Mouse (Mus musculus) cerebellum, adult 2 months (tissue): ENCODE data around the gene Map3k3. TPM values are rescaled to one million over a fixed set of nuclear protein-coding genes. Genes with fewer than 3 reads are reported as not detected.

Source experiments
- DNase-seq, 2 experiments: peaks; one replicate each; pipeline ENCODE4 v3.0.0; 2021
- H3K27ac ChIP-seq: fragments of 200-500 bp; 2 replicates; pipeline ENCODE4 v1.5.1; 2012; ENCODE audit warnings: low read length, control low read depth, inconsistent platforms; ENCODE audit not compliant: insufficient read depth
- H3K27me3 ChIP-seq: fragments of 200-500 bp; 2 replicates; pipeline ENCODE4 v1.6.1; 2012; ENCODE audit warnings: inconsistent platforms, mild to moderate bottlenecking, low read length, moderate library complexity; ENCODE audit not compliant: control insufficient read depth, insufficient read depth
- H3K4me1 ChIP-seq: fragments of 200-500 bp; 2 replicates; pipeline ENCODE4 v1.6.1; 2011; ENCODE audit warnings: low read length; ENCODE audit not compliant: control insufficient read depth, insufficient read depth
- H3K4me3 ChIP-seq: fragments of 200-500 bp; replicated peaks from 2 replicates; pipeline ENCODE3; 2011; ENCODE audit warnings: mild to moderate bottlenecking, low read depth, low read length, control low read depth; ENCODE audit not compliant: insufficient read depth
- CTCF ChIP-seq: fragments of 200-500 bp; IDR thresholded peaks from 2 replicates; pipeline ENCODE4 v1.5.1; 2011; ENCODE audit warnings: low read depth, mild to moderate bottlenecking, control low read depth, low read length, moderate library complexity, borderline replicate concordance; ENCODE audit not compliant: insufficient read depth
- POLR2A ChIP-seq: fragments of 200-500 bp; IDR thresholded peaks from 2 replicates; pipeline ENCODE4 v1.6.1; 2011; ENCODE audit warnings: low read length, control low read depth, borderline replicate concordance; ENCODE audit not compliant: insufficient read depth
- WGBS: fragments of 180-500 bp; shearing (Covaris S2); methylation state at CpG from one replicate; pipeline ENCODE4 v1.1.7; 2018; 5-methylcytosine and 5-hydroxymethylcytosine counted together
- polyA plus RNA-seq: library from polyadenylated mRNA; depleted of rRNA; stranded (reverse); fragments of >200 nt; gene quantifications from 2 replicates; pipeline ENCODE4 v1.2.3, GENCODE M21; 2012; rRNA removed

Gene Map3k3
- polyA plus RNA-seq, 1 experiment, result 33.8 TPM

DNA sequence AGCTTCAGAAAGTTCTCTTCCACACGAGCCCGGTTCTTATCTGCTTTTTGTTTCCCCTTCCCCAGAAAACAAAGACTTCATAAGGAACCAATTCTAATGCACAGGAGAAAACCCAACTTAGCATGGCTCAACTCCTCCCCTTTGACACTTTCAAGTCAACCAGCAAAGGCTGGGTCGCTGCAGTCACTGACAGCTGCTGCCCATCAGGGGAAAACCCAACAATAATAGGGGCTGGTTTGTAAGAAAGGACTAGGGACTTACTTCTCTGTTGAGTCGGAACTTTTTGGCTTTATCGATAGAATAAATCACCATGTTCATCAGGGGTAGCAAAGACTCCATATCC, 117.7 kb downstream of the Map3k3 start, which contains the start of gene Strada:
Gene Strada (minus strand): TSS at position 46 of the 343 bp plus-strand sequence.
- TF ChIP-seq CTCF (no peak), POLR2A (no peak)
- WGBS, result 89% methylated on average over 5 of the region's 5 CpGs
- no peak within 1 kb of the TSS for H3K4me3 ChIP-seq
- no peaks in the 10 kb centered on the region for H3K27me3 ChIP-seq
- H3K4me1 ChIP-seq, result no peaks in the 10 kb centered on the region
- no peak for DNase-seq
- no peak within 1 kb of the TSS for H3K27ac ChIP-seq

Other genes with a start within 250 kb of the Map3k3 start
- 35.5 and 37.0 TPM in 2 replicates for gene Cyb561, start 131.3 kb upstream of the Map3k3 start, polyA plus RNA-seq
- 13.6 and 19.7 TPM in 2 replicates for gene Ace, start 116.7 kb upstream of the Map3k3 start, polyA plus RNA-seq
- gene Ace3, start 89.9 kb upstream of the Map3k3 start, polyA plus RNA-seq, result not detected in 2 replicates
- 1.3 and 1.4 TPM in 2 replicates for gene Kcnh6, start 76.5 kb upstream of the Map3k3 start, polyA plus RNA-seq
- 86.9 and 89.6 TPM in 2 replicates for gene Dcaf7, start 47.7 kb upstream of the Map3k3 start, polyA plus RNA-seq
- 14.3 and 17.7 TPM in 2 replicates for gene Taco1, start 18.6 kb upstream of the Map3k3 start, polyA plus RNA-seq
- not detected in 2 replicates for gene Gm10840, start 76.2 kb downstream of the Map3k3 start, polyA plus RNA-seq
- gene Limd2, start 76.2 kb downstream of the Map3k3 start, polyA plus RNA-seq, result 36.1 and 41.1 TPM in 2 replicates
- 58.2 and 65.4 TPM in 2 replicates for gene Strada, start 117.6 kb downstream of the Map3k3 start, polyA plus RNA-seq
- gene Ccdc47, start 131.7 kb downstream of the Map3k3 start, polyA plus RNA-seq, result 82.4 and 88.8 TPM in 2 replicates
- gene Ddx42, start 132.3 kb downstream of the Map3k3 start, polyA plus RNA-seq, result 45.4 and 45.6 TPM in 2 replicates
- gene Ftsj3, start 171.5 kb downstream of the Map3k3 start, polyA plus RNA-seq, result 21.3 and 22.8 TPM in 2 replicates
- 307 and 343 TPM in 2 replicates for gene Psmc5, start 171.5 kb downstream of the Map3k3 start, polyA plus RNA-seq
- gene Smarcd2, start 188.4 kb downstream of the Map3k3 start, polyA plus RNA-seq, result 114 and 144 TPM in 2 replicates
- gene Tcam1, start 192.1 kb downstream of the Map3k3 start, polyA plus RNA-seq, result 0.36 and 0.43 TPM in 2 replicates
- not detected in 2 replicates for gene Gh, start 217.3 kb downstream of the Map3k3 start, polyA plus RNA-seq
- 0.38 and 0.70 TPM in 2 replicates for gene Cd79b, start 230.1 kb downstream of the Map3k3 start, polyA plus RNA-seq